Mouse (Mus musculus) CD4-positive, CD25-positive, alpha-beta regulatory T cell, adult 4 months (primary cell): ENCODE data around the gene Skint6. TPM values are rescaled to one million over a fixed set of nuclear protein-coding genes. Genes with fewer than 3 reads are reported as not detected.
"Not testable (repeated sequence)": the region's sequence is repeated elsewhere in the genome, so short reads cannot be mapped to it uniquely, and the experiment has no call there.

Experiments
- ATAC-seq: one replicate; pipeline ENCODE4 v1.8.0; 2017
- polyA plus RNA-seq, 2 experiments: library from polyadenylated mRNA; unstranded; fragments of 100-300 nt; shearing (Covaris generic); gene quantifications; one replicate each; pipeline ENCODE4 v1.2.1; 2017

Skint6 gene
- not detected for polyA plus RNA-seq

DNA sequence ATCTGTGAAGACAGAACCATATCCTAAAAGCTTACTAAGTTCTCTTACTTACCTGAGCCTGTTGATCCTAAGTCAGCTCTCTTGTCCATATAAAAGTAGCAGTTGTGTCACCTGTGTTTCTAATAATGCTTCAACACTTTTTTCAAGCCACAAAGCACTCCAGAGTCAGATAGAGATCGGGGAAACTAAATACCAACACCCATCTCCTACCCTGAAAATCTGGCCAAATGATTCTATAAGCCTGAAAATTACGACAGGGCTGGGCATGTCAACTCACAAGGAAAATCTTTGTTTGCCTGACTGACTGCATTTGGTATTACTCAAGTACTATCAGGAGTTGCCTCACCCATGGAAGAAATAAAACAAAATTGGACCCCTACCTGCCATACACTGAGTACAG is at the start of gene Skint6:
Gene Skint6 (minus strand): TSS at position 101 of the 400 bp plus-strand sequence.
- no peak for ATAC-seq

DNA sequence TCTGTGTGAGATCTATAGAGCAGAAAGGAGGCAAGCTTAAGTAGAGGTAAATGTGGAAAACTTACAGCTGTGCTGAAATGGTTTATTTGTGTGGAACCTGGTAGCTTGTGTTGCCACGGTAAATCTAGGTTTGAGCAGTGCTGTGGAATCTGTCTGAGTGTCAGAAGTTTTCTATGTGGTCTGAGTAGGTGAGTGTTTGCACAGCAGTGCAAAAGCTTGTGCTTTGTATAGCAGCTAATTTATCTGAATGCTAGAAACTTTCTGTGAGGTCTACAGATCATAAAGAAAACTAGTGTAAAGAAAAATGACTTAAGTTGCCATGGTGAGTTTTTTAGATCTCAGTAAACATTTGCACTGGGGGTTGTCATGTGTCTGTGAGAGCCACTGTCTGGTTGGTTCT is 34.1 kb upstream of the Skint6 start:
- no peak for ATAC-seq

DNA sequence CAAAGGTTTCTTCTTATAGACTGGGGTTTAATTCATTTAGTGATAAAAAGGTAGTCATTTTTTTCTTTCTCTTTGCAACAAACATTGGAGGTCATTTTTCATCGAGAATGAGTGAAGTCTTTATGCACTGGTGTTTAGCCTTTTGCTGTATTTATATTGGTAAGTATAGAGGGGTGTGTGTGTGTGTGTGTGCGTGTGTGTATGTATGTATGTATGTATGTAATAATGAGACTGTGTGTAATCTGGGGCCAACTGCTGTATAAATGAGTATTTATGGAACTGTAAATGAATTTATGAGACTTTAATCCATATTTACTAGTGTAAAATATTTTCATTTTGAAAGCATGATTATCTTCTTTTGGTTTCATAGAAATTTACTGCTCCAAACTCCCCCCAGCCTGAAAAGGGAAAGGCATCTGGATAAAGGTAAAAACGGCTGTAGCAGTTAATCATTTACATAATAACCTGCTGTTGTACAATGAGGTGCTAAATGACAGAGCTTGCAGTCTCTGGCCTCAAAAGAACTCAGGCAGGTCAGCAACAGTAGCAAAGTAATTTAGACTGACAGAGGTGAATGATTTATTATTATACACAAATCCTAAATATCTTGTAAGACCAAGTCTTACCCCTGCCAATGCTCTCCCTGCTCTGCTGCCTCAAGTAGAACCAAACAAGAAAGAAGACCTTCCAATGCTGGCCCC is 15.2 kb upstream of the Skint6 start:
- ATAC-seq = no peak

DNA sequence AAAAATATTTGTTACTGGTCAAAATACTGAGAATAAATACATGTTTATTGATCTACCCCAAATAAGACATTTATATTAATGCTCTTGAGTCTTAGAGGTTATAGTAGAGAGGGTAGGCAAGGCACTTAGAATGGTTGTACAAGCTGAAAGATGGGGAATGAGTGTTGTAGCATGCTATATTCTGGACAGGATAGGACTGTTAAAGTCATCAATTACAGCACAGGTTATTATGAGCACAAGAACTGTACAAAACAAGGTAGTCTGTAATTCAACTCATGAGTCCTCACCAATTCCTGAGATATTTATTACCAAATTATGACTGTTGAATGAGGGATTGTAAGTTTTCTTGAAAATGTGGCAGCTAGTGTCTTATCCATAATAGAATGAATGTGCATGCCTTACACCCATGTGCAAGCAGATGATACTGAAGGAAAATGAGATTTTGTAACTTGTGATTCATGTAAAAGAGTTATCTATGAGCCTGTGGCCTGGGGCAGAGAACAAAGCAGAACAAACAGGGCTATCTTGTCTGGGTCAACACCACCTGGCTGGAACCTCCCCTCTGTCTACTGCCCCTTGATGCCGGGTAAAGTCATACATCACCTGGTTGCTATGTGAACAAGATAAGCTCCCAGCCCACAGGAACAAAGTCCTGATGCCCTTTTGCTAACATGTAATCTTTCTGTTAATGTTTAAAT is 23.3 kb downstream of the Skint6 start:
- no peak for ATAC-seq

DNA sequence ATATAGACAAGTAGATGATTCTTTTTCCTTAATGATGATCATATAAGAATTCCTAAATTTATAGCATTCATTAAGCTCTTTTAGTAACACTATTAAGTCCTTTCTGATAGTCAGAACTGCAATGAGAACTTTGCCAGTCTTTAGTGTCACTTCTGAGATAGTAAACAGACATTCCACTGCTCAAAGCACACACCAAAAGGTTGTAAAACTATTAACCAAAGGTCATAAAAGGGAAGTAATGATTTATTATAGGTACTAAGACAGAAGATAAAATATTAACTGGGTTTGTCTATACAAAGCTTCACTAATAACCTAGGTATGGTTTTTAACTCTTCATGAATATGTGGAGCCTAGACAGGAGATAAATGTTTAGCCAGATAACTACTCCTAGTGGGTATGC is 41.0 kb downstream of the Skint6 start:
- no peak for ATAC-seq

DNA sequence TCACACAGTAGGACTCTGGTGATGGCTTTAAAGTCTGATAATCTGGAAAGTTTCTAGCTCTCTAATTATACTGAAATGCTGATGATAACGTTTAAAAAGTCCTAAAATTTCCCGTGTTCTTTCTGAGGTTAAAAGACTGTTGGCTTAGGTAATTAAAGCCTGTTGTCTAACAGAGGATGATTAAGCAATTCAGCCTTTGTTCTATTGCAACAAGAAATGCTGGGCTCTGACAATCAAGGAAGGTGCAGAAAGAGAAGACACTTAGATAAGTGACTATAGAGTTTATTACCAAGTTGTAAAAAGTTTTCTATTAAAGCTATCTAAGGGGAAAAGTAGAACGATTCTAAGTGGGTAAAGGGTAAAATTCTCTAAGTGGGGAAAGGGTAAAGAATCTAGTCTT is 219.2 kb downstream of the Skint6 start:
- ATAC-seq = no peak

DNA sequence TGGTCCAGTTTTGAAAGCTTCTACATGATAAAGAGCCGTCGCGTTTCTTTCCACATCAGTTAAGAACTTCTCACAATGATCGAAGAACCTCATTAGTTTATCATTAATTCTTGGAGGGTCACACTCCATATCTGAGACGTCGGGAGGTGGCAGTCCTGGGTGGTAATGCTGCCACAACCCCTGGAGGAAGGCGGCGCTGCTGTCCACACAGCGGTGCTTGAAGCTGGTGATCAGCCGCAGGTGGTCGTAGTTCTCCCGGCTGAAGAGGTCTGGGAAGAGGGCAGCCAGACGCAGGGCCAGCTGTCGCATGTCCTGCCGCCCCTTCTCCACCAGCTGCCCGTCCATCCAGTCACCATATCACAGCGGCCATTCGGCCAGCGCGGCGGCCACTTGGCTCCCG is 307.6 kb downstream of the Skint6 start:
- not testable (repeated sequence) for ATAC-seq

DNA sequence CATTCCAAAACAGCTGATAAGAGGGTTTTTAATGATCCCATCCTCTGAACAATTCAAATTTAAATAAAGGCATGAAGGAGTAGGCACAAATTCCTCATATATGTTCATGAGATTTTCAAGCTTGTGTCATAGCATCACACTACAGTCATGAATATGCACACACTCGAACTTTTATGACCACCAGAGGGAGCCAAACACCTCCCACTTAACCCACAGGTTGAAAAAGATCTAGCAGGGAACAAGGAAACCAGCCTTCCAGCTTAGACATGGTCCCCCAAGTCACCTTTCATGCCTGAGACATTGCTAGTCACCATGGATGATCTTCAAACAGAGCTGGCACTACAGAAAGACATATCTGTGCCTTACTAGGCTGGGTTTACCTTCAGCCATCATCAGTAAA is 496.1 kb downstream of the Skint6 start:
- ATAC-seq = no peak

DNA sequence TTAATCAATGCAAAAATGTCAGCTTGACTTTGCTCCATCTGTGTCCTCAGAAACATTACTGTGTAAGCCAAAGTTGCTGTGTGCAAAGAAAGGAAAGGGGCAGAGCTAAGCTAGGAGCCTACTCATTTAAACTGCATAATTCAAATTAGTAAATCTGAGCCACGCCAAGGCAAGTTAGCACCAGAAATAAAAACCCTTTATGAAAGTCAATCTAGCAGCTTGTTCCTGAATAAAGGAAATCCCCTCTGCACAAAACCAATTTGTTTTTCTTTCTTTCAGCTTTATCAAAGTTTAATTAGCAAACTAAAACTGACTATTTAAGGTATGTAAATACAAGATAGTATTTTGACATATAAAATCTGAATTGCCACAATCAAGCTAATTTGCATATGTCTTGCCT is 512.0 kb downstream of the Skint6 start, which contains the start of gene Skint10:
Gene Skint10 (minus strand): TSS at position 101 of the 400 bp plus-strand sequence.
- no peak for ATAC-seq
